Mouse (Mus musculus) intestine, embryonic 15.5 days (tissue): ENCODE results near the gene Fsd1l. TPM values are rescaled to one million over a fixed set of nuclear protein-coding genes. Genes with fewer than 3 reads are reported as not detected.

ENCODE experiments used
- ATAC-seq: fragments of 200-750 bp; cut with Nextera tagmentation; 2 replicates; pipeline ENCODE4 v1.8.0; 2017; ENCODE audit warnings: moderate TSS enrichment, moderate library complexity
- H3K27ac ChIP-seq: fragments of 300-500 bp; sonication (generic); 2 replicates; pipeline ENCODE4 v1.5.1; 2015; ENCODE audit warnings: mild to moderate bottlenecking, inconsistent platforms
- H3K27me3 ChIP-seq: fragments of 300-500 bp; sonication (generic); replicated peaks from 2 replicates; pipeline ENCODE4 v1.6.1; 2015; ENCODE audit warnings: inconsistent platforms
- H3K36me3 ChIP-seq: fragments of 300-500 bp; sonication (generic); 2 replicates; pipeline ENCODE4 v1.6.1; 2015; ENCODE audit warnings: inconsistent platforms
- H3K4me1 ChIP-seq: fragments of 300-500 bp; sonication (generic); replicated peaks from 2 replicates; pipeline ENCODE4 v1.6.1; 2015; ENCODE audit warnings: inconsistent platforms
- H3K4me2 ChIP-seq: fragments of 300-500 bp; sonication (generic); replicated peaks from 2 replicates; pipeline ENCODE4 v1.6.1; 2015; ENCODE audit warnings: mild to moderate bottlenecking, inconsistent platforms
- H3K4me3 ChIP-seq: fragments of 300-500 bp; sonication (generic); replicated peaks from 2 replicates; pipeline ENCODE4 v1.5.1; 2015; ENCODE audit warnings: inconsistent platforms
- H3K9ac ChIP-seq: fragments of 300-500 bp; sonication (generic); 2 replicates; pipeline ENCODE4 v1.6.1; 2015; ENCODE audit warnings: inconsistent platforms
- H3K9me3 ChIP-seq: fragments of 300-500 bp; sonication (generic); 2 replicates; pipeline ENCODE4 v1.6.1; 2016; ENCODE audit warnings: inconsistent platforms
- WGBS: fragments of 180-500 bp; shearing (Covaris S2); methylation state at CpG from one replicate; pipeline ENCODE4 v1.1.7; 2015; 5-methylcytosine and 5-hydroxymethylcytosine counted together
- polyA plus RNA-seq: library from polyadenylated mRNA; unstranded; fragments of >200 nt; fragmentation: Nextera tagmentation; extraction: Ambion mirVana; gene quantifications from 2 replicates; pipeline ENCODE4 v1.2.1, GENCODE M21; 2015

Fsd1l gene
- polyA plus RNA-seq, 1 experiment from 2014 or later: 15.0 TPM

- Histone ChIP-seq H3K4me1 (0 out of 2 replicates have a peak, but pooled peaks cover 7% of the 10 kb centered on the region), H3K4me2 (peak overlapping the region; percentile 25), H3K36me3 (no peaks in the 10 kb centered on the region), H3K9ac (no peak overlapping the region), H3K27me3 (no peaks in the 10 kb centered on the region), H3K27ac (peak overlapping the region; percentile 66), H3K4me3 (no peak overlapping the region), H3K9me3 (no peaks in the 10 kb centered on the region)
- 66% methylated on average over 15 of the region's 15 CpGs for WGBS
- peak; percentile 51 for ATAC-seq
Measured at GRCm38 (mm10) chr4:53596063-53596895, 35.0 kb upstream of the Fsd1l start.

GRCm38 (mm10) chr4:53600462-53600861, 30.8 kb upstream of the Fsd1l start:
- Histone ChIP-seq H3K27me3 (no peaks in the 10 kb centered on the region), H3K36me3 (no peaks in the 10 kb centered on the region), H3K4me2 (no peak overlapping the region), H3K4me3 (no peak overlapping the region), H3K9me3 (no peaks in the 10 kb centered on the region), H3K9ac (no peak overlapping the region), H3K4me1 (0 out of 2 replicates have a peak, but pooled peaks cover 7% of the 10 kb centered on the region), H3K27ac (no peak overlapping the region)
- ATAC-seq: no peak
- WGBS: 50% methylated on average over 6 of the region's 6 CpGs

- H3K27ac ChIP-seq: no peak overlapping the region
- no peaks in the 10 kb centered on the region for H3K27me3 ChIP-seq
- WGBS: 81% methylated on average over 5 of the region's 5 CpGs
- no peaks in the 10 kb centered on the region for H3K4me1 ChIP-seq
- no peaks in the 10 kb centered on the region for H3K36me3 ChIP-seq
- H3K4me3 ChIP-seq: no peak overlapping the region
- ATAC-seq: no peak
- no peaks in the 10 kb centered on the region for H3K9me3 ChIP-seq
- H3K4me2 ChIP-seq: no peak overlapping the region
- H3K9ac ChIP-seq: no peak overlapping the region
Measured at GRCm38 (mm10) chr4:53614576-53615225, 16.6 kb upstream of the Fsd1l start.

GRCm38 (mm10) chr4:53617968-53618367, 13.3 kb upstream of the Fsd1l start:
- WGBS: 49% methylated on average over 3 of the region's 3 CpGs
- no peak overlapping the region for H3K27ac ChIP-seq
- 0 out of 2 replicates have a peak, but pooled peaks cover 7% of the 10 kb centered on the region for H3K4me1 ChIP-seq
- no peak overlapping the region for H3K4me2 ChIP-seq
- H3K9me3 ChIP-seq: no peaks in the 10 kb centered on the region
- H3K36me3 ChIP-seq: no peaks in the 10 kb centered on the region
- H3K27me3 ChIP-seq: no peaks in the 10 kb centered on the region
- no peak for ATAC-seq
- H3K9ac ChIP-seq: no peak overlapping the region
- no peak overlapping the region for H3K4me3 ChIP-seq

- no peak for ATAC-seq
- H3K9ac ChIP-seq: no peak overlapping the region
- no peak overlapping the region for H3K27ac ChIP-seq
- H3K4me3 ChIP-seq: no peak overlapping the region
- no peaks in the 10 kb centered on the region for H3K9me3 ChIP-seq
- WGBS: 87% methylated on average over 6 of the region's 6 CpGs
- H3K27me3 ChIP-seq: no peaks in the 10 kb centered on the region
- H3K4me2 ChIP-seq: no peak overlapping the region
- 0 out of 2 replicates have a peak, but pooled peaks cover 7% of the 10 kb centered on the region for H3K4me1 ChIP-seq
- H3K36me3 ChIP-seq: no peaks in the 10 kb centered on the region
Measured at GRCm38 (mm10) chr4:53620104-53620503, 11.2 kb upstream of the Fsd1l start.

- Histone ChIP-seq H3K9ac (no peak overlapping the region), H3K4me1 (0 out of 2 replicates have a peak, but pooled peaks cover 7% of the 10 kb centered on the region), H3K27ac (peak overlapping the region; percentile 17; the same call in 1 of the 2 replicates), H3K4me3 (no peak overlapping the region), H3K4me2 (peak overlapping the region; percentile 31; the same call in 1 of the 2 replicates), H3K9me3 (no peaks in the 10 kb centered on the region), H3K36me3 (no peaks in the 10 kb centered on the region), H3K27me3 (no peaks in the 10 kb centered on the region)
- WGBS: 38% methylated on average over 6 of the region's 6 CpGs
- ATAC-seq: peak; percentile 33
Measured at GRCm38 (mm10) chr4:53621084-53621483, 10.2 kb upstream of the Fsd1l start.

- 0 out of 2 replicates have a peak, but pooled peaks cover 7% of the 10 kb centered on the region for H3K4me1 ChIP-seq
- H3K4me3 ChIP-seq: no peak overlapping the region
- peak; percentile 88 for ATAC-seq
- 25% methylated on average over 5 of the region's 5 CpGs for WGBS
- H3K36me3 ChIP-seq: no peaks in the 10 kb centered on the region
- no peak overlapping the region for H3K9ac ChIP-seq
- H3K27ac ChIP-seq: peak overlapping the region; percentile 17; the same call in 1 of the 2 replicates
- no peaks in the 10 kb centered on the region for H3K27me3 ChIP-seq
- H3K4me2 ChIP-seq: peak overlapping the region; percentile 31; the same call in 1 of the 2 replicates
- no peaks in the 10 kb centered on the region for H3K9me3 ChIP-seq
Measured at GRCm38 (mm10) chr4:53621490-53621889, 9.8 kb upstream of the Fsd1l start.

- no peak for ATAC-seq
Measured at GRCm38 (mm10) chr4:53623711-53624110, 7.6 kb upstream of the Fsd1l start.

GRCm38 (mm10) chr4:53624816-53625215, 6.5 kb upstream of the Fsd1l start:
- Histone ChIP-seq H3K9ac (no peak overlapping the region), H3K27me3 (no peaks in the 10 kb centered on the region), H3K36me3 (no peaks in the 10 kb centered on the region), H3K4me2 (no peak overlapping the region), H3K9me3 (no peaks in the 10 kb centered on the region), H3K4me3 (no peak overlapping the region), H3K4me1 (0 out of 2 replicates have a peak, but pooled peaks cover 7% of the 10 kb centered on the region), H3K27ac (no peak overlapping the region)
- 45% methylated on average over 4 of the region's 4 CpGs for WGBS
- no peak for ATAC-seq

More at GRCm38 (mm10) chr4:53623711-53624110, 7.6 kb upstream of the Fsd1l start:
- Histone ChIP-seq H3K4me2 (no peak overlapping the region), H3K36me3 (no peaks in the 10 kb centered on the region), H3K4me3 (no peak overlapping the region), H3K9me3 (no peaks in the 10 kb centered on the region), H3K27me3 (no peaks in the 10 kb centered on the region), H3K9ac (no peak overlapping the region), H3K27ac (no peak overlapping the region), H3K4me1 (0 out of 2 replicates have a peak, but pooled peaks cover 7% of the 10 kb centered on the region)
- WGBS: 85% methylated on average over 1 of the region's 1 CpGs

GRCm38 (mm10) chr4:53625263-53625662, 6.0 kb upstream of the Fsd1l start:
- 0 out of 2 replicates have a peak, but pooled peaks cover 7% of the 10 kb centered on the region for H3K4me1 ChIP-seq
- H3K36me3 ChIP-seq: no peaks in the 10 kb centered on the region
- H3K27ac ChIP-seq: no peak overlapping the region
- WGBS: 85% methylated on average over 3 of the region's 3 CpGs
- H3K4me2 ChIP-seq: no peak overlapping the region
- no peak overlapping the region for H3K9ac ChIP-seq
- ATAC-seq: no peak
- H3K9me3 ChIP-seq: no peaks in the 10 kb centered on the region
- no peak overlapping the region for H3K4me3 ChIP-seq
- H3K27me3 ChIP-seq: no peaks in the 10 kb centered on the region

GRCm38 (mm10) chr4:53628924-53629323, 2.3 kb upstream of the Fsd1l start:
- no peak overlapping the region for H3K4me2 ChIP-seq
- no peak overlapping the region for H3K27ac ChIP-seq
- no peaks in the 10 kb centered on the region for H3K9me3 ChIP-seq
- no peak overlapping the region for H3K4me3 ChIP-seq
- H3K27me3 ChIP-seq: no peaks in the 10 kb centered on the region
- ATAC-seq: no peak
- 52% methylated on average over 4 of the region's 4 CpGs for WGBS
- no peaks in the 10 kb centered on the region for H3K36me3 ChIP-seq
- 0 out of 2 replicates have a peak, but pooled peaks cover 5% of the 10 kb centered on the region for H3K4me1 ChIP-seq
- no peak overlapping the region for H3K9ac ChIP-seq

GRCm38 (mm10) chr4:53630963-53631315, 332 bp upstream of the Fsd1l start:
- Histone ChIP-seq H3K36me3 (no peaks in the 10 kb centered on the region), H3K9ac (peak overlapping the region; percentile 68), H3K9me3 (no peaks in the 10 kb centered on the region), H3K4me3 (peak overlapping the region; percentile 64), H3K27me3 (no peaks in the 10 kb centered on the region), H3K27ac (peak overlapping the region; percentile 79), H3K4me2 (peak overlapping the region; percentile 79), H3K4me1 (peaks cover 5% of the 10 kb centered on the region; the same call in 1 of the 2 replicates)
- ATAC-seq: peak; percentile 50
- 10% methylated on average over 12 of the region's 12 CpGs for WGBS
